Mouse (Mus musculus) small intestine, adult 2 months (tissue): Measurements from ENCODE around the gene Cd83.

ENCODE experiments used
- CTCF ChIP-seq: fragments of 200-500 bp; IDR thresholded peaks from 2 replicates; pipeline ENCODE4 v1.5.1; 2012; ENCODE audit warnings: low read depth, mild to moderate bottlenecking, control low read depth, inconsistent platforms, low read length, moderate library complexity, mixed read lengths; ENCODE audit not compliant: insufficient replicate concordance, insufficient read length; ENCODE audit errors: extremely low read depth
- POLR2A ChIP-seq: fragments of 200-500 bp; IDR thresholded peaks from 2 replicates; pipeline ENCODE4 v1.6.1; 2012; ENCODE audit warnings: low read depth, mild to moderate bottlenecking, control low read depth, inconsistent platforms, low read length, moderate library complexity

GRCm38 (mm10) chr13:43851108-43851507 is 66.5 kb downstream of the Cd83 start:
- no peak for TF ChIP-seq CTCF
- TF ChIP-seq POLR2A, result no peak
